Mouse (Mus musculus): ENCODE data around the gene Nhlrc2.

GRCm38 (mm10) chr19:56533291-56534071, 14.6 kb upstream of the Nhlrc2 start:
- TF ChIP-seq POLR2A (IDR thresholded peaks at IDR 0.05; ENCODE audit: insufficient read depth, low read length) (no peak), CTCF (IDR thresholded peaks at IDR 0.05; ENCODE audit: low read depth, low read length) (no peak)

All from ES-Bruce4 (cell line).